Mouse (Mus musculus) intestine, embryonic 14.5 days (tissue): ENCODE measurements around the gene Serpina10. TPM values are rescaled to one million over a fixed set of nuclear protein-coding genes. Genes with fewer than 3 reads are reported as not detected.
A peak's percentile ranks its signal among the peaks of the same experiment; 100 is the strongest.
"Not testable (repeated sequence)": the region's sequence is repeated elsewhere in the genome, so short reads cannot be mapped to it uniquely, and the experiment has no call there.

Experiments used
- ATAC-seq: fragments of 200-750 bp; cut with Nextera tagmentation; replicated peaks from 2 replicates; pipeline ENCODE4 v1.8.0; 2017; ENCODE audit warnings: low read depth, moderate number of reproducible peaks, moderate TSS enrichment, moderate library complexity; ENCODE audit not compliant: low FRiP score, low TSS enrichment
- DNase-seq: peaks from one replicate; pipeline ENCODE4 v3.0.0-alpha.2; 2018; ENCODE audit warnings: low spot score
- H3K27ac ChIP-seq: fragments of 300-500 bp; sonication (generic); 2 replicates; pipeline ENCODE4 v1.5.1; 2014; ENCODE audit warnings: low read depth, mild to moderate bottlenecking, control low read depth
- H3K27me3 ChIP-seq: fragments of 300-500 bp; sonication (generic); replicated peaks from 2 replicates; pipeline ENCODE4 v1.6.1; 2014; ENCODE audit warnings: low read length, control low read depth; ENCODE audit not compliant: control insufficient read depth, insufficient read depth
- H3K36me3 ChIP-seq: fragments of 300-500 bp; sonication (generic); 2 replicates; pipeline ENCODE4 v1.6.1; 2014; ENCODE audit warnings: low read length, control low read depth; ENCODE audit not compliant: control insufficient read depth, insufficient read depth
- H3K4me1 ChIP-seq: fragments of 300-500 bp; sonication (generic); replicated peaks from 2 replicates; pipeline ENCODE4 v1.6.1; 2014; ENCODE audit warnings: low read length, control low read depth, mixed read lengths; ENCODE audit not compliant: control insufficient read depth, insufficient read depth
- H3K4me2 ChIP-seq: fragments of 300-500 bp; sonication (generic); 2 replicates; pipeline ENCODE4 v1.6.1; 2014; ENCODE audit warnings: low read length
- H3K4me3 ChIP-seq: fragments of 300-500 bp; sonication (generic); 2 replicates; pipeline ENCODE4 v1.5.1; 2014; ENCODE audit warnings: low read depth, low read length, control low read depth, mixed read lengths
- H3K9ac ChIP-seq: fragments of 300-500 bp; sonication (generic); 2 replicates; pipeline ENCODE4 v1.6.1; 2014; ENCODE audit warnings: mild to moderate bottlenecking, low read length
- H3K9me3 ChIP-seq: fragments of 300-500 bp; sonication (generic); 2 replicates; pipeline ENCODE4 v1.6.1; 2016; ENCODE audit warnings: low read length, control low read depth; ENCODE audit not compliant: control insufficient read depth
- WGBS: fragments of 180-500 bp; shearing (Covaris S2); extraction: QIAGEN DNeasy Blood & Tissue Kit; methylation state at CpG from one replicate; pipeline ENCODE4 v1.1.7; 2014; 5-methylcytosine and 5-hydroxymethylcytosine counted together
- polyA plus RNA-seq: library from polyadenylated mRNA; unstranded; fragments of >200 nt; fragmentation: Nextera tagmentation; extraction: Ambion mirVana; gene quantifications from 2 replicates; pipeline ENCODE4 v1.2.1, GENCODE M21; 2014

The Serpina10 gene
- polyA plus RNA-seq, result 0.42 TPM in 2 replicates

- 57% methylated on average over 3 of the region's 3 CpGs for WGBS
- no peak within 1 kb of the TSS for H3K4me2 ChIP-seq
- no peaks in the 10 kb centered on the region for H3K36me3 ChIP-seq
- no peak within 1 kb of the TSS for H3K27ac ChIP-seq
- H3K27me3 ChIP-seq, result no peaks in the 10 kb centered on the region
- H3K9me3 ChIP-seq, result no peaks in the 10 kb centered on the region
- ATAC-seq (0 out of 2 replicates have a peak, but pooled peaks have one; percentile 55), DNase-seq (peak; percentile 51)
- H3K4me1 ChIP-seq, result no peaks in the 10 kb centered on the region
- no peak within 1 kb of the TSS for H3K4me3 ChIP-seq
- H3K9ac ChIP-seq, result no peak within 1 kb of the TSS
These were observed at the start of gene Serpina10 for GRCm38 (mm10) chr12:103631203-103631612. Gene Serpina10 (minus strand): TSS chr12:103631444.

DNA sequence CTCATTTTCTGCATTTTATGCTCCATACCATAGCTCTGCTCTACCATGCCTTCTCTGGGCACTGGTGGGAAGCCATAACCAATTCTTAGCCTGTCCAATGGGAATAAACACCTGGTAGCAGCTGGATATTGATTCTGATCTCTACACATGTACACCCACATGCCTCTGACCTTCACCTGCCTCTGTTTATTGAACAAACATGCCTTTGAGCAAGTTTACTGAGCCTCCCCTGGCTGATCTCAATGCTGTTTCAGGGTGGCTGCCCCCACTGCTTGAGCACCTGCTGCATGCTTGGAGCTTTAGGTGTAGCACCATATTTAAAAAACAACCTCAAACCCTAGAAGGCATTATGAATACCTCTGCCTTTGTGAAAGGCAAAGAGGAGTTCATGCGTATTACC lies 48.6 kb upstream of the Serpina10 start:
- DNase-seq, ATAC-seq: not testable (repeated sequence)
- 92% methylated on average over 1 of the region's 1 CpGs for WGBS

GRCm38 (mm10) chr12:103676039-103676438 lies 44.8 kb upstream of the Serpina10 start, which contains the start of gene Serpina16:
Gene Serpina16 (minus strand): TSS chr12:103676139.
- H3K36me3 ChIP-seq, result no peaks in the 10 kb centered on the region
- no peak within 1 kb of the TSS for H3K4me2 ChIP-seq
- no peak within 1 kb of the TSS for H3K27ac ChIP-seq
- 96% methylated on average over 1 of the region's 1 CpGs for WGBS
- no peak within 1 kb of the TSS for H3K9ac ChIP-seq
- no peaks in the 10 kb centered on the region for H3K27me3 ChIP-seq
- H3K4me3 ChIP-seq, result no peak within 1 kb of the TSS
- no peak for DNase-seq
- no peaks in the 10 kb centered on the region for H3K9me3 ChIP-seq
- no peaks in the 10 kb centered on the region for H3K4me1 ChIP-seq
- ATAC-seq, result no peak

More for the DNA sequence above, 48.6 kb upstream of the Serpina10 start:
- not testable (repeated sequence) for H3K9me3 ChIP-seq, H3K27ac ChIP-seq, H3K4me3 ChIP-seq, H3K36me3 ChIP-seq, H3K4me2 ChIP-seq, H3K27me3 ChIP-seq, H3K4me1 ChIP-seq, H3K9ac ChIP-seq

DNA sequence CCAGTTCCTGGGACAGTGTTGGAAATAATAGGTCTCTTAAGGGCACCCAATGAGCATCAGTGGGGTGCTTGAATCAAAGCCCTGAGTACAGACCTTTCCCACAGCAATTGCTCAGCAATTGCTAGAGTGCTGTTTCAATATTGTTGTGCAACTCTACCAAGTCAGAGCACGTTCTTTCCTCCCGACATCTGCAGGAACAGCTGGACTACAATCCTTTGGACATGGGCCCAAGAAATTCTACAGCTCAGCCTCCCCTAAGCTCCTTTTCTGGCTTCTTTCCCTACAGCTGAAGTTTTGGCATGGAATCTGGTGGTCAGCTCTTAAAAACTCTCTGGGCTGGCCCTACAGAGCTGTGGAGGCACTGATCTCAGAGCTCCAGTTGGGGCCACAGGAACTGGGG lies 41.9 kb upstream of the Serpina10 start:
- no peak overlapping the region for H3K4me2 ChIP-seq
- no peak overlapping the region for H3K27ac ChIP-seq
- no peaks in the 10 kb centered on the region for H3K9me3 ChIP-seq
- 70% methylated on average over 2 of the region's 2 CpGs for WGBS
- H3K36me3 ChIP-seq, result no peaks in the 10 kb centered on the region
- no peaks in the 10 kb centered on the region for H3K27me3 ChIP-seq
- ATAC-seq (no peak), DNase-seq (no peak)
- no peak overlapping the region for H3K4me3 ChIP-seq
- H3K9ac ChIP-seq, result no peak overlapping the region
- no peaks in the 10 kb centered on the region for H3K4me1 ChIP-seq

DNA sequence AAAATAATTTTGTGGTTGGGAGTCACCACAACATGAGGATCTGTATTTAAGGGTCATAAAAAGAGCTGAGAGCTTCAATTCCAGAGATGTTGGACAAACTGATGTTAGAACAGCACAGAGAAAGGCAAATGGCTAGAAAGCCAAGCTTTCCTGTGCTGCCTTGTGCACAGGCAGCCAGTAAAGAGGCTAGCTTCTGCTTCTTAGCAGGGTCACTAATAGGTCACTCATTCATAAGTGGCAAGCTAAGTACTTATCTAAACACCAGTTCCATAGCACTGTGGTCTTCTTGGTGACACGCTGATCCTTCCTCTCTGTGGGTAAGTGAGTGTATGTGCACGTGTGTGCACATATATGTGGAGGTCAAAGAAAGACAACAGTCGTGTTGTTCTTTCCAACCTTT lies 40.2 kb upstream of the Serpina10 start:
- no peaks in the 10 kb centered on the region for H3K9me3 ChIP-seq
- no peaks in the 10 kb centered on the region for H3K27me3 ChIP-seq
- no peak overlapping the region for H3K9ac ChIP-seq
- no peak overlapping the region for H3K27ac ChIP-seq
- H3K4me3 ChIP-seq, result no peak overlapping the region
- no peak overlapping the region for H3K4me2 ChIP-seq
- DNase-seq (no peak), ATAC-seq (no peak)
- H3K36me3 ChIP-seq, result no peaks in the 10 kb centered on the region
- no peaks in the 10 kb centered on the region for H3K4me1 ChIP-seq
- 73% methylated on average over 3 of the region's 3 CpGs for WGBS

DNA sequence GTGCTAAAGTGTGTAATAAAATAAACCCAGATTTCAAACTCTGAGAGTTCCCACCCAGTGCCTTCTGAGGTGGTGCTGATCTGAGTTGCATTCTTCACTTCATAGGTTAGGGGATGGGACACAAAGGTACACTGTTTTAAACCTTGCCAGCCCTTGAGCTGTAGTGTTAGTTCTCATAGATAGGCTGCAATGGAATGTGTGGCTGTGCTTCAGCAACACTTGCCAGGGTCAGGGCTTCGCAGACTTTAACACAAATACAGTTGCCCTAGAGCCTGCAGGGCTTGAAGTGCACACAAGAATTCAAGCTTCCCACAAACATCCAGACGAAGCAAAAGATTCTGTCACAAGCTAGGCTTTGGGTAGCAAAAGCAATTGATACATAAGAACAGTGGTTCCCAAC lies 39.7 kb upstream of the Serpina10 start:
- H3K36me3 ChIP-seq, result no peaks in the 10 kb centered on the region
- DNase-seq (no peak), ATAC-seq (no peak)
- H3K9ac ChIP-seq, result no peak overlapping the region
- no peak overlapping the region for H3K4me3 ChIP-seq
- no peak overlapping the region for H3K27ac ChIP-seq
- no peaks in the 10 kb centered on the region for H3K4me1 ChIP-seq
- H3K9me3 ChIP-seq, result no peaks in the 10 kb centered on the region
- WGBS, result 69% methylated on average over 2 of the region's 2 CpGs
- H3K4me2 ChIP-seq, result no peak overlapping the region
- no peaks in the 10 kb centered on the region for H3K27me3 ChIP-seq

DNA sequence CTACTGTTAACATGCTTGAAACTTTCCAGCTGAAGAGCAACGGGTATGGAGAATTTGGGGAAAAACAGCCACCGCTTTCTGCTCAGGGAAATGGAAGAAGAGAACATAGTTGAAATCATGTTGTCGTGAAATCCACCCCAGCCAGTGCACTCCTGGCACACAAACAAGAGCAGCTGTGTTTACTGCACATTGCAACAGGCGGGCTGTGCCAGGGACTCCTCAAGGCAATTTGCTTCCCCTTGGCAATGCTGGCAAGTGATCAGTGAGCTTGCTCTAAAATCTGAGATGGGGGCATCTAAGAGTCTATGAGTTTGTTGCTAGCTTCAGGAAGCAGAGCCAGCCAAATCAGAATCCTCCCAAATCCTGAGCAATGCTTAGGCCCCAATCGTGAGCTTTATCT lies 39.1 kb upstream of the Serpina10 start:
- H3K4me1 ChIP-seq, result no peaks in the 10 kb centered on the region
- no peak overlapping the region for H3K27ac ChIP-seq
- no peak overlapping the region for H3K4me3 ChIP-seq
- no peak overlapping the region for H3K9ac ChIP-seq
- WGBS, result 83% methylated on average over 5 of the region's 5 CpGs
- ATAC-seq (no peak), DNase-seq (no peak)
- no peaks in the 10 kb centered on the region for H3K27me3 ChIP-seq
- H3K9me3 ChIP-seq, result no peaks in the 10 kb centered on the region
- H3K36me3 ChIP-seq, result no peaks in the 10 kb centered on the region
- no peak overlapping the region for H3K4me2 ChIP-seq

GRCm38 (mm10) chr12:103665286-103665685 lies 34.0 kb upstream of the Serpina10 start:
- Histone ChIP-seq H3K9ac (no peak overlapping the region), H3K27ac (no peak overlapping the region), H3K9me3 (no peaks in the 10 kb centered on the region), H3K4me1 (no peaks in the 10 kb centered on the region), H3K4me3 (no peak overlapping the region), H3K27me3 (no peaks in the 10 kb centered on the region), H3K4me2 (no peak overlapping the region), H3K36me3 (no peaks in the 10 kb centered on the region)
- 88% methylated on average over 3 of the region's 3 CpGs for WGBS
- DNase-seq, result no peak
- no peak for ATAC-seq

- not testable (repeated sequence) for ATAC-seq, H3K4me1 ChIP-seq, H3K27me3 ChIP-seq, H3K27ac ChIP-seq, DNase-seq, H3K9me3 ChIP-seq, H3K9ac ChIP-seq, H3K4me2 ChIP-seq, H3K4me3 ChIP-seq, H3K36me3 ChIP-seq
These were observed 30.8 kb upstream of the Serpina10 start for GRCm38 (mm10) chr12:103662053-103662452.
